Mouse (Mus musculus): Measurements from ENCODE around the gene Nme9. TPM values are rescaled to one million over a fixed set of nuclear protein-coding genes. Genes with fewer than 3 reads are reported as not detected.

Nme9 gene
- polyA plus RNA-seq, 1 experiment, result 0.56 TPM

DNA sequence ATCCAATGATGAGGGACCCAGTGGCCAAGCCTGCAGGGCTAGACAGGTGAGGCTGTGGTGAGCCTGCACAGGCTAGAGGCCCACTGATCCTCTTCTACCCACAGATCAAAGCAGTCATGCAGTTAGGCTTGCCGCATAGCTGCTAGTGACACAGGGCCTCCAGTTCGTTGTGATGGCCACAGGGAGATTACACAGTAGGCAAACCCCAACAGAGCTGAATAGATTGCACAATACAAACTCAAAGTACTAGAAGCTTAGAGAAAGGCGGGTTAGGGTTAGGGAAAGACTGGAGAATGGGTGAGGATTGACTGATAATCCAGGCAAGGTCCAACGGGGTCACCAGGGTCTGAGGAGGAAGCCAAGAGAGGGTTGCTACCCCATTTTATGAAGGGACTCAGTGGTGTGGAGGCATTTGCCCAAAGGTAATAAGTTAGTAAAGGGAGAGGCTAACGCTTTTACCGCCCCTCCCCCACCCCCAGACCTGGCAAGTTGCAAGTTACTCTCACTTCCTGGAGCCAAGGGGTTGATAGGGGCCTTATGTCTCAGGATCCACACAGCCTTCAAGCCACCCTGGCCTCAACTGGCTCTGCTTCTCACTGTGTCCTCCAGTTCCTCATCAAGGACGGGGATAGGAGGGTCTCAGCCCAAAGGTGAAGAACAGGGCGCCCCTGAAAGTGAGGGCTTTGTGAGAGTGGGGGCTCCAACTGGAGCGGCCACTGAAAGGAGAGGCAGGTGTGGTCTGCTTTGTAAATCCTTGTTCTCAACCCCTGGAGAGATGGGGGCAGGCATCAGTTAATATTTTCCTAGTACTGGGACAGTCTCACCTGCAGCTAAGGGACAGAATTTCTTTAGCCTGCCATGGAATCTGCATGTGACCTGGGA, 27.3 kb upstream of the Nme9 start:
- H3K4me1 ChIP-seq (ENCODE audit: control insufficient read depth, insufficient read depth, low read length), result peaks cover 25% of the 10 kb centered on the region
- no peak overlapping the region for H3K27ac ChIP-seq (ENCODE audit: insufficient read depth, low read length)
- no peak overlapping the region for H3K4me3 ChIP-seq (ENCODE audit: insufficient read depth, low read length)
- TF ChIP-seq CTCF (IDR thresholded peaks at IDR 0.05; ENCODE audit: extremely low read depth, insufficient read depth, low read length) (no peak), POLR2A (IDR thresholded peaks at IDR 0.05; ENCODE audit: extremely low read depth, insufficient read depth, low read length) (no peak)

DNA sequence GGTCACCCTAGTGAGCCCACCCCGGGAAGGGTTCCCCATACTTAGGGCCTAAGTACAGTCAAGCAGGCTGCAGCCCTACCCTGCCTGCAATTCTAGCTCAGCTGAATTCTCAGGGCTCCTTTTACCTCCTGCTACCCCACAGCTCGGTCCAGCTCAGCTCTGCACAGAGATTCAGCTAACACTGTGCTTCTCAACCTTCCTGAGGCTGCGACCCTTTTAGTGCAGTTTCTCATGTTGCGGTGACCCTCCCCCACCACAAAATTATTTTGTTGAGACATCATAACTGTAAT, 26.8 kb upstream of the Nme9 start:
- no peak overlapping the region for H3K4me3 ChIP-seq (ENCODE audit: insufficient read depth, low read length)
- H3K4me1 ChIP-seq (ENCODE audit: control insufficient read depth, insufficient read depth, low read length), result peaks cover 24% of the 10 kb centered on the region
- TF ChIP-seq POLR2A (IDR thresholded peaks at IDR 0.05; ENCODE audit: extremely low read depth, insufficient read depth, low read length) (no peak), CTCF (IDR thresholded peaks at IDR 0.05; ENCODE audit: extremely low read depth, insufficient read depth, low read length) (no peak)
- H3K27ac ChIP-seq (ENCODE audit: insufficient read depth, low read length), result peak overlapping the region; percentile 54; the same call in 1 of the 2 replicates

DNA sequence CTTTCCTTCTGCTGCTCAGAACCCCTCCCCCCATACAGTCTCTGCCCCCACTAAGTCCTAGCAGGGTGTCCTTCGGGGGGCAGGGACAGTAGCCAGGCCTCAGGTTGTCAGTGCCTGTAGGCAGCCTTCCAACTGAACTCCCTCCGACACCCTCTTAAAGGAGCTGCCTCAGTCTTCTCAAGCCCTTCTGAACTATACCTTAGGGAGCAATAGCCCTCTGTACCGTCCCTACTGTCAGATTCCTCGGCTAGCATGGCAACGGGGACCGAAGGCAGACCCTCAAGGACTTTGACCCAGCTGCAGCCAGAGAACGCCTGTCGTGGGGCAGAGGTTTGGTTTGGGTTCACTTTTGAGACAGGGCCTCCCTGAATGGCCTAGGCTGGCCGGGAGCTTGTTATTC, 26.0 kb upstream of the Nme9 start:
- Histone ChIP-seq H3K27ac (ENCODE audit: insufficient read depth, low read length) (no peak overlapping the region), H3K4me3 (ENCODE audit: insufficient read depth, low read length) (no peak overlapping the region), H3K4me1 (ENCODE audit: control insufficient read depth, insufficient read depth, low read length) (peaks cover 24% of the 10 kb centered on the region)
- TF ChIP-seq POLR2A (IDR thresholded peaks at IDR 0.05; ENCODE audit: extremely low read depth, insufficient read depth, low read length) (no peak), CTCF (IDR thresholded peaks at IDR 0.05; ENCODE audit: extremely low read depth, insufficient read depth, low read length) (no peak)

DNA sequence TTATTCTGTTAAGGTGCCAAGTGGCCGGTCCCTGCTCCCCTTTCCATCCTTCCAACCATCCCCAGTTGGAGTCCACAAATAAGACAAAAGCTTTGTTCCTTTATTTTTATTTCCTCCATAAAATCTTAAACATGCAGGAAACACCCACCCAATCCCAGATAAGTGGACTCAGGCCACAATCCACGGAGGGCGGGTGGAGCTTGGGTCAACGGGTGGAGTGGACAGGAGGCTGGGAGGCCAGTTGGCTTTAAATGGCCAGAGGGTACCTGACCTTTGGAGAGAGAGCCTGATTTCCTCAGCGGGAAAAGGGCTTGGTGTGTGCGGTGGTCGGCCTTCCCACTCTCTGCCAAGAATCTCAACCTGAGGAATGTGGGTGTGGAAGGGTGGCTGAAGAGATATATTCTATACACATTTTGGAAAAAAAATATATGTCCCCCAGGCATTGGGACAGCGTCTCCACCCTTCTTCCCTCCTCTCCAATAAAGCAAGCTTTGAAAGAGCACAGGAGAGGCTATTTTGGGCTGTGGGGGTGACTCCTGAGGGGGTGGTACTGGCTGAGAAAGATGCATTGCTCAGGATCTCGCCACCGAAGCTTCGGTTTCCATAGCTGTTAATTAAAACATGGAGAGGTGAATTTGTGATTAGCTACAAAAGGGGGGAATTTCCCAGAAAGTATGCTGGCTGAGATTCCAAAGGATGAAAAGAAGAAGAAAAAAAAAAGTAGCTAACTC, 22.5 kb upstream of the Nme9 start:
- Histone ChIP-seq H3K4me3 (ENCODE audit: insufficient read depth, low read length) (no peak overlapping the region), H3K27ac (ENCODE audit: insufficient read depth, low read length) (peak overlapping the region; percentile 53), H3K4me1 (ENCODE audit: control insufficient read depth, insufficient read depth, low read length) (peaks cover 26% of the 10 kb centered on the region)
- TF ChIP-seq POLR2A (IDR thresholded peaks at IDR 0.05; ENCODE audit: extremely low read depth, insufficient read depth, low read length) (no peak), CTCF (IDR thresholded peaks at IDR 0.05; ENCODE audit: extremely low read depth, insufficient read depth, low read length) (no peak)

DNA sequence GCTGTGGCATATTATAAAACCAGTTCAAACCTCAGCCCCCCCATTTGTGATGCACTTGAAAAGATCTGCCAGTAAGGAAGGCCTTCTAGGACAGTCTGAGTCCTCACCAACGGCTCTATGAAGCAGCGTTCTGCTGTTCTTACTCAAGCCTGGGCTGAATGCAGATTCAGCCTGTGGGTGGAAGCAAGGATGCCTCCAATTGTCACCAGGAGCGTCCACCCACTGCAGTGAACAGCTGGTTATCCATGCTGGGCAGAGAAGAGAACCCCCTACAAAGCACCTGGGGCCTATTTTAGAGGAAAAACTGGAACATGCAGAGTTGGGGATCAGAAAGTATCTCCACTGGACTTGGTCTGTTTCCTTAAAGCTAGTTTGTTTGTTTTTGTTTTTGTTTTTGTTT, 21.4 kb upstream of the Nme9 start:
- Histone ChIP-seq H3K4me1 (ENCODE audit: control insufficient read depth, insufficient read depth, low read length) (peaks cover 29% of the 10 kb centered on the region), H3K27ac (ENCODE audit: insufficient read depth, low read length) (peak overlapping the region; percentile 53; the same call in 1 of the 2 replicates), H3K4me3 (ENCODE audit: insufficient read depth, low read length) (no peak overlapping the region)
- TF ChIP-seq POLR2A (IDR thresholded peaks at IDR 0.05; ENCODE audit: extremely low read depth, insufficient read depth, low read length) (no peak), CTCF (IDR thresholded peaks at IDR 0.05; ENCODE audit: extremely low read depth, insufficient read depth, low read length) (no peak)

DNA sequence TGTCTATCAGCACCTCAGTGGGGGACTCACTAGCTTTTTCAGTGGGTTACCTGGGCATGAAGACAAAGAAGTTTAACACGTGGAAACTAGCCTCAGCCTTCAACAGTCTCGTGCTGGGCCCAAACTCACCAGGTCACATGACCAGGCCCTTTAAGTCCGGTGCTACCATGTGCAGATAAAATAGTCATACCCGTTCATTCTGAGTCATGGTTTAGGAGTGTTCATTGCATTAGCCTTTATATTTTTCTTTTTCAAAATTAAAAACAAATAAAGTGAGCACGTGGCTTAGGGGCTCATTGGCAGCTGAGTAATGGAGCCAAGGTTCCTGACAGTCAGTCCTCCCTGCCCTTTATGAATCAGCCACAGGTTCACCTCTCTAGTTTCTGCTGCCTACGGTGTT, 20.5 kb upstream of the Nme9 start:
- Histone ChIP-seq H3K4me3 (ENCODE audit: insufficient read depth, low read length) (no peak overlapping the region), H3K27ac (ENCODE audit: insufficient read depth, low read length) (peak overlapping the region; percentile 41; the same call in 1 of the 2 replicates), H3K4me1 (ENCODE audit: control insufficient read depth, insufficient read depth, low read length) (peaks cover 24% of the 10 kb centered on the region)
- TF ChIP-seq POLR2A (IDR thresholded peaks at IDR 0.05; ENCODE audit: extremely low read depth, insufficient read depth, low read length), result no peak

DNA sequence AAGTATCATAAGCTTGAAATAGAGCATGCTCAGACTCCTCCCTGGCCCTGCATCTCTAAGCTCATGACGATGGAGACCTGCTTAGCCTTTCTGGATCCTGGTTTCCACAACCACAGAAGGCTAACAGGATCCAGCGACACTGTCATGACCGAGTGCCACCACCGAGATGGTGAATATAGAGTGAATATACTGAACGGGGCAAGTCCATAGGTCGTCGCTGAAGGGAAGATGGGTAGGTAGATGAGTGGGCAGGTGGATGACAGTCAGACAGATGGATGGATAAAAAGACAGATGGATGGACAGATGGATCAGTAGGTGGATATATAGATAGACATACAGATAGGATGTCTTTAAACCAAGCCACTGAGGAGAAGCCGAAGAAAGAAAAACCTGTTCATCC, 19.9 kb upstream of the Nme9 start:
- H3K4me1 ChIP-seq (ENCODE audit: control insufficient read depth, insufficient read depth, low read length), result peaks cover 24% of the 10 kb centered on the region
- H3K4me3 ChIP-seq (ENCODE audit: insufficient read depth, low read length), result no peak overlapping the region
- TF ChIP-seq POLR2A (IDR thresholded peaks at IDR 0.05; ENCODE audit: extremely low read depth, insufficient read depth, low read length) (no peak), CTCF (IDR thresholded peaks at IDR 0.05; ENCODE audit: extremely low read depth, insufficient read depth, low read length) (no peak)
- H3K27ac ChIP-seq (ENCODE audit: insufficient read depth, low read length), result peak overlapping the region; percentile 41; the same call in 1 of the 2 replicates

DNA sequence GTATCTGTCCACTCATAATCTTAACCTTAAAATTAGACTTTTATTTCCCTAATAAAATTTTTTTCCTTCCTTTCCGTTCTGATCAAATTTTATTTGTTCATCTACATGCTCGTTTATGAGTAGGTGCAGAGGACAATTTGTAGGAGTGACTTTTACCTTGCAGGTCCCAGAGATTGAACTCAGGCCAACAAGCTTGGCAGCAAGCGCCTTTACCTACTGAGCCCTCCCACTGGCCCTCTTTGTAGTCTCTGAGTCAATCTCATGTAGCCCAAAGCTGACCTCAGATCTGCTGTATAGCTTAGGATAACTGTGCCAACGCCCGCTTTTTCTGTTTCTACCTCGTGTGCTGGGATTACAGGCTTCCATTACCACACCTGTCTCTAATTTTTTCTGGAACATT, 19.3 kb upstream of the Nme9 start:
- no peak for TF ChIP-seq POLR2A (IDR thresholded peaks at IDR 0.05; ENCODE audit: extremely low read depth, insufficient read depth, low read length)
- no peak for TF ChIP-seq CTCF (IDR thresholded peaks at IDR 0.05; ENCODE audit: extremely low read depth, insufficient read depth, low read length)
- Histone ChIP-seq H3K4me3 (ENCODE audit: insufficient read depth, low read length) (no peak overlapping the region), H3K27ac (ENCODE audit: insufficient read depth, low read length) (no peak overlapping the region), H3K4me1 (ENCODE audit: control insufficient read depth, insufficient read depth, low read length) (peaks cover 22% of the 10 kb centered on the region)

DNA sequence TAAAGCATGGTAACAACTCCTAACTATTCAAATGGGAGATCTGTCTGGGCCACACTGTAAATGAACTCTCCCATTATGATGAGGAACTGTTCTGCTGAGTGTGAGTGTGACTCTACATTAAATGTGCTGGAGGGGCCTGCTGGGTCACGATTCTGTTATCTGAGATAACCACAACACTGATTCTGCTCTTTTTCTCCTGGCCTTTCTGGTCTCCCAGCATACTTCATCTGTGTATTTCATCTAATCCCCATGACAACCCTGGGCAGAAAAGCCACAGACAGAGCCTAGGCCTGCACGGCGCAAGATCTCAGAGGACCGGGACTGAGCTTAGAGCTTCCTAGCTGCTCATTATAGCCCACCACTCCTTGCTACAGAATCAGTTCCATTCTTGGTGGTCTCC, 18.8 kb upstream of the Nme9 start:
- Histone ChIP-seq H3K27ac (ENCODE audit: insufficient read depth, low read length) (peak overlapping the region; percentile 70), H3K4me3 (ENCODE audit: insufficient read depth, low read length) (no peak overlapping the region), H3K4me1 (ENCODE audit: control insufficient read depth, insufficient read depth, low read length) (peaks cover 22% of the 10 kb centered on the region)
- TF ChIP-seq CTCF (IDR thresholded peaks at IDR 0.05; ENCODE audit: extremely low read depth, insufficient read depth, low read length), result no peak
- TF ChIP-seq POLR2A (IDR thresholded peaks at IDR 0.05; ENCODE audit: extremely low read depth, insufficient read depth, low read length), result no peak
